Mouse (Mus musculus): Measurements from ENCODE around the gene Nat8l.

- TF ChIP-seq CTCF (IDR thresholded peaks at IDR 0.05; ENCODE audit: low read depth, low read length) (no peak), GATA1 (IDR thresholded peaks at IDR 0.05; ENCODE audit: borderline replicate concordance, low read length) (no peak), TAL1 (conservative IDR thresholded peaks at IDR 0.05; ENCODE audit: low read depth, low read length) (no peak), POLR2AphosphoS5 (IDR thresholded peaks at IDR 0.05; ENCODE audit: insufficient replicate concordance, low read depth, low read length) (no peak), GATA2 (IDR thresholded peaks at IDR 0.05; ENCODE audit: borderline replicate concordance, low read depth, low read length) (no peak)
These were observed 12.3 kb upstream of the Nat8l start, which contains the start of gene Gm1673 for GRCm38 (mm10) chr5:33983309-33984121.

Data from G1E (cell line).